Mouse (Mus musculus): ENCODE data around the gene Kcnc1.

DNA sequence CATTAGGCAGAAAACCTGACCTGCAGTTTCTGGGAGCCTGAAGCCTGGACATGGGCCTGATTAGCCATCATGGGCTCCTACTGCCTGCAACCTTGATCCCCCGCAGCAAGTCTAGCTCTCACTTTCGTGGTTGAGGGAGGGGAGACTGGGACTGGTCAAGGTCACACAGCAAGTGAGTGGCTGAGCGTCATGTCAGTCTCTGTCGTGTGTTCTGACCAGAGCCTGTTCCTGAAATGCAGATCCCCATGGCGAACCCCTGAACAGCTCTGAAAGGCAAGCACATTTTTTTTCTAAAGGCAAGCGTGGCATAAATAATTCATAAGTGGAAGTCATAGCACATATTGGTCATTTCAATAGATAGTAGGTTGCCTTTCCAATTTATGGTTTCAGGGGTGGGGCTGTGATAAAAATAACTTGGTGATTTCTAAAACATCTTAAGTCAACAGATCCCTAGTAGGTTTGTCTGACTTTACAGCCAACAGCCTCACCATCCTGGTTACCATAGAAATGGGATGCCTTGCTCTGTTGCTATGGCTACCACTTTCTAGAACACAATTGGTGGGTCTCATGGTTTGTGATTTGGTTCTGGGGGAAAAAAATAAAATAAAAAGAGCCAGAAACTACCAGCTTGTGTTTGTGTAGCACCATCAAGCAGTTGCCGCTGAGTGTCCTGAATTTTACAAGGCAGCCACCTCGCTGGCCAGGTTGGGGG lies 25.9 kb downstream of the Kcnc1 start:
- TF ChIP-seq CTCF (IDR thresholded peaks at IDR 0.05; ENCODE audit: borderline replicate concordance, insufficient read depth, low read length) (no peak), POLR2A (IDR thresholded peaks at IDR 0.05; ENCODE audit: low read depth, low read length) (no peak)
